Mouse (Mus musculus) c-Kit-positive CD71-positive TER-119-negative erythroid progenitor cells, embryonic 14.5 days (primary cell): ENCODE results near the gene Prkcz.
"Not testable (repeated sequence)": the region's sequence is repeated elsewhere in the genome, so short reads cannot be mapped to it uniquely, and the experiment has no call there.

ENCODE experiments used
- DNase-seq: peaks from one replicate; pipeline ENCODE4 v3.0.0-alpha.2; 2013; ENCODE audit warnings: low read depth

Gene Prkcz

GRCm38 (mm10) chr4:155359560-155360464, 1.3 kb downstream of the Prkcz start:
- DNase-seq, result no peak

GRCm38 (mm10) chr4:155357601-155358000, 3.6 kb downstream of the Prkcz start:
- DNase-seq, result no peak

- DNase-seq, result no peak
Measured at GRCm38 (mm10) chr4:155356354-155356753, 4.8 kb downstream of the Prkcz start.

- no peak for DNase-seq
Measured at GRCm38 (mm10) chr4:155354546-155354945, 6.6 kb downstream of the Prkcz start.

- no peak for DNase-seq
Measured at GRCm38 (mm10) chr4:155354035-155354434, 7.1 kb downstream of the Prkcz start.

- DNase-seq, result no peak
Measured at GRCm38 (mm10) chr4:155352581-155352980, 8.6 kb downstream of the Prkcz start.

- DNase-seq, result no peak
Measured at GRCm38 (mm10) chr4:155346350-155346749, 14.8 kb downstream of the Prkcz start.

GRCm38 (mm10) chr4:155345608-155345953, 15.6 kb downstream of the Prkcz start:
- no peak for DNase-seq

GRCm38 (mm10) chr4:155344716-155345607, 16.2 kb downstream of the Prkcz start:
- DNase-seq, result no peak

GRCm38 (mm10) chr4:155344299-155344600, 16.9 kb downstream of the Prkcz start:
- no peak for DNase-seq

GRCm38 (mm10) chr4:155343415-155344298, 17.5 kb downstream of the Prkcz start:
- DNase-seq, result no peak

GRCm38 (mm10) chr4:155336284-155337050, 24.7 kb downstream of the Prkcz start:
- DNase-seq, result no peak

GRCm38 (mm10) chr4:155332253-155332652, 28.9 kb downstream of the Prkcz start:
- DNase-seq, result no peak

- DNase-seq, result not testable (repeated sequence)
Measured at GRCm38 (mm10) chr4:155328385-155328784, 32.8 kb downstream of the Prkcz start.

- DNase-seq, result no peak
Measured at GRCm38 (mm10) chr4:155325773-155326172, 35.4 kb downstream of the Prkcz start.

GRCm38 (mm10) chr4:155324511-155324910, 36.6 kb downstream of the Prkcz start:
- no peak for DNase-seq

GRCm38 (mm10) chr4:155323081-155323795, 37.9 kb downstream of the Prkcz start:
- DNase-seq, result no peak

GRCm38 (mm10) chr4:155320281-155321244, 40.6 kb downstream of the Prkcz start:
- peak; percentile 30 for DNase-seq

GRCm38 (mm10) chr4:155318266-155318665, 42.9 kb downstream of the Prkcz start:
- DNase-seq, result peak; percentile 43
